Mouse (Mus musculus) midbrain, embryonic 15.5 days (tissue): ENCODE results near the gene Unc5c. TPM values are rescaled to one million over a fixed set of nuclear protein-coding genes. Genes with fewer than 3 reads are reported as not detected.

Experiments used
- ATAC-seq: fragments of 200-750 bp; cut with Nextera tagmentation; replicated peaks from 2 replicates; pipeline ENCODE4 v1.8.0; 2017; ENCODE audit warnings: moderate TSS enrichment
- H3K27ac ChIP-seq: fragments of 300-500 bp; sonication (generic); 2 replicates; pipeline ENCODE4 v1.5.1; 2015; ENCODE audit warnings: mild to moderate bottlenecking, inconsistent platforms
- H3K27me3 ChIP-seq: fragments of 300-500 bp; sonication (generic); replicated peaks from 2 replicates; pipeline ENCODE4 v1.6.1; 2015; ENCODE audit warnings: inconsistent platforms
- H3K36me3 ChIP-seq: fragments of 300-500 bp; sonication (generic); replicated peaks from 2 replicates; pipeline ENCODE4 v1.6.1; 2015; ENCODE audit warnings: inconsistent platforms
- H3K4me1 ChIP-seq: fragments of 300-500 bp; sonication (generic); 2 replicates; pipeline ENCODE4 v1.6.1; 2015; ENCODE audit warnings: inconsistent platforms
- H3K4me2 ChIP-seq: fragments of 300-500 bp; sonication (generic); 2 replicates; pipeline ENCODE4 v1.6.1; 2015; ENCODE audit warnings: inconsistent platforms, mild to moderate bottlenecking, moderate library complexity
- H3K4me3 ChIP-seq: fragments of 300-500 bp; sonication (generic); 2 replicates; pipeline ENCODE4 v1.5.1; 2015; ENCODE audit warnings: mild to moderate bottlenecking, inconsistent platforms
- H3K9ac ChIP-seq: fragments of 300-500 bp; sonication (generic); 2 replicates; pipeline ENCODE4 v1.6.1; 2015; ENCODE audit warnings: mild to moderate bottlenecking, inconsistent platforms
- H3K9me3 ChIP-seq: fragments of 300-500 bp; sonication (generic); 2 replicates; pipeline ENCODE4 v1.6.1; 2016; ENCODE audit warnings: inconsistent platforms
- WGBS: fragments of 180-500 bp; shearing (Covaris S2); methylation state at CpG from one replicate; pipeline ENCODE4 v1.1.7; 2015; ENCODE audit warnings: mixed read lengths; 5-methylcytosine and 5-hydroxymethylcytosine counted together
- polyA plus RNA-seq: library from polyadenylated mRNA; unstranded; fragments of >200 nt; fragmentation: Nextera tagmentation; extraction: Ambion mirVana; gene quantifications from 2 replicates; pipeline ENCODE4 v1.2.1, GENCODE M21; 2015

Unc5c gene
- polyA plus RNA-seq, 1 experiment from 2014 or later = 14.1 TPM

DNA sequence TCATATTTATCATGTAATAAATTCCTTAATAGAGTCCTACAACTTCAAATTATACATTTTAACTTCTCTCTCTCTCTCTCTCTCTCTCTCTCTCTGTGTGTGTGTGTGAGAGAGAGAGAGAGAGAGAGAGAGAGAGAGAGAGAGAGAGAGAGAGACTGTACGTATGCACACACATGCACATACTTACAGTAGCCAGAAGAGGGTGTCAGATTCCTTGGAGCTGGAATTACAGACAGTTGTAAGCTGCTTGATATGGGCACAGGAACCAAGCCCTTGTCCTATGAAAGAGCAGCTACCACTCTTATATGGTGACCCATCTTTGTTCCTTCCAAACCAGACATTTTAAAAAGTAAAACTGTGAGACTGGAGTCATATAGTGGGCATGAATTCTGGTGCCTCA is 118.2 kb downstream of the Unc5c start:
- WGBS = 100% methylated on average over 1 of the region's 1 CpGs
- Histone ChIP-seq H3K4me1 (peaks cover 10% of the 10 kb centered on the region), H3K9me3 (peaks cover 3% of the 10 kb centered on the region; the same call in 1 of the 2 replicates), H3K36me3 (no peaks in the 10 kb centered on the region), H3K9ac (no peak overlapping the region), H3K4me2 (no peak overlapping the region), H3K27ac (no peak overlapping the region), H3K27me3 (peaks cover 8% of the 10 kb centered on the region; the same call in 1 of the 2 replicates), H3K4me3 (no peak overlapping the region)
- no peak for ATAC-seq

DNA sequence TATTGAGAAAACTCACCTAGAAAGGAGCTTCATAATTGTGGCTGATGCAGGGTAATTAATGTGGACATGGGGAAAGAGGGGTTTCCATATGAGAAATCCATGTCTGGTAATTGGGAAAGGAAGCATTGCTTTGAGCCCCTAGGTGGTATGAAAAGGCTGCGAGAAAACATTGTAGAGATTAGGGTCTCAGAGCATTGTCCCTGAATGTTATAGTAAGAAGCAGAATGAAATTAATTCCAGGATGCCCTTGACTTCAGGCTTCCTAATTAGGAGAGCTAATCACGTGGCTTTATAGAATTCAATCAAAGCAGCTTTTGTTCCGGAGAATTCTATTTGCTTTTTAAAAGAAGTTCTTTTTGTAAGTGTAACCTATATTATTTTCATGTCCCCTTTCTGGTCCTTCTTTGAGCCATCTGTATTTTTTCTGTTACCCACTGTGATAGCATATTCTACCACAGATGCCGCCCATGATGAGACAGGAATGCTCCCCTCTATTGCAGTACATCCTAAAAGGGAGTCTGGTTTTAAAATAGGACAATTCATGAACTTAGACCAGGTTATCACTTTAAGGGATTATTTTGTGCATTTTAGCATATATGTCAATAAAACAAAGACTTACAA is 124.5 kb downstream of the Unc5c start:
- WGBS = 44% methylated on average over 4 of the region's 4 CpGs
- Histone ChIP-seq H3K27ac (no peak overlapping the region), H3K4me2 (no peak overlapping the region), H3K27me3 (peaks cover 4% of the 10 kb centered on the region; the same call in 1 of the 2 replicates), H3K36me3 (no peaks in the 10 kb centered on the region), H3K9ac (no peak overlapping the region), H3K4me3 (no peak overlapping the region), H3K9me3 (peaks cover 3% of the 10 kb centered on the region; the same call in 1 of the 2 replicates), H3K4me1 (peaks cover 17% of the 10 kb centered on the region)
- no peak for ATAC-seq

DNA sequence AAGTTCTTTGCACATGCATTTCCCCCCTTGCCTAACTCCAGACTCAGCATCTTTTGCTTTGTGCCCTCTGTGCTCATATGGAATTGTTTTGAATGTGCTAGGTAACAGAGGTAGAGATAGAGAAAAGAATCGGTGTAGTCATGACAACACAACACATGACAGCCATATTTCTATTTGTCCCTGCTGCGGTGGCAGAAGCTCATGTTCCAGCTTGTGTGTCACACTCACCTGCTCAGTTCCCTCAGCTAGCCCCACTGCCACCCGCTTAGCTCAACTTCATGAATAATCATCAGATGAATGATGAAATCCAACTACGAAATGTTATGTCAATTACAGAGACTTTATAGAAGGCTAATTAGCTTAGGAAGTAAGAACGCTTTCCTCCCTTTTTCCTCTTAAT is 128.2 kb downstream of the Unc5c start:
- Histone ChIP-seq H3K27ac (no peak overlapping the region), H3K4me3 (no peak overlapping the region), H3K4me1 (peaks cover 12% of the 10 kb centered on the region), H3K4me2 (no peak overlapping the region), H3K36me3 (no peaks in the 10 kb centered on the region), H3K9me3 (no peaks in the 10 kb centered on the region), H3K27me3 (no peaks in the 10 kb centered on the region), H3K9ac (no peak overlapping the region)
- 68% methylated on average over 5 of the region's 5 CpGs for WGBS
- 0 out of 2 replicates have a peak, but pooled peaks have one; percentile 68 for ATAC-seq

DNA sequence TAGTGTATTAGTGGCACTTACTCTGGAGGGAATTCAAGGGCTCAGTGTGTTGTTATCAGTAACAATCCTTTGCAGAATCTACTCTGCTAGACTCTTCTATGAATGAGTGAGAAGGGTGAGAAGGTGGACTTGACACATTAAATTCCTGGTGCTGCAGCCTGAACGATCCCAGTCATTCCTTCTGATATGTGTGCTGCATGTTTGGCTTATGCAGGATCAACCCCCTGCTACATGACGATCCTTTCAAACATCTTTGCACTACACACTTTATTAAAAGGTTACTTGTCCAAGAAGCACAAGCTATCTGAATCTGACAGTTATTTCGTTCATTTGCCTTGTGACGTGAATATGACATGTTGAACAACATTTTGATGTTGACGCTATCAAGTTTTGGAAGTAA is 129.1 kb downstream of the Unc5c start:
- Histone ChIP-seq H3K36me3 (no peaks in the 10 kb centered on the region), H3K27me3 (no peaks in the 10 kb centered on the region), H3K27ac (no peak overlapping the region), H3K9ac (no peak overlapping the region), H3K4me2 (no peak overlapping the region), H3K4me3 (no peak overlapping the region), H3K9me3 (no peaks in the 10 kb centered on the region), H3K4me1 (peaks cover 8% of the 10 kb centered on the region)
- 80% methylated on average over 5 of the region's 5 CpGs for WGBS
- ATAC-seq = no peak

DNA sequence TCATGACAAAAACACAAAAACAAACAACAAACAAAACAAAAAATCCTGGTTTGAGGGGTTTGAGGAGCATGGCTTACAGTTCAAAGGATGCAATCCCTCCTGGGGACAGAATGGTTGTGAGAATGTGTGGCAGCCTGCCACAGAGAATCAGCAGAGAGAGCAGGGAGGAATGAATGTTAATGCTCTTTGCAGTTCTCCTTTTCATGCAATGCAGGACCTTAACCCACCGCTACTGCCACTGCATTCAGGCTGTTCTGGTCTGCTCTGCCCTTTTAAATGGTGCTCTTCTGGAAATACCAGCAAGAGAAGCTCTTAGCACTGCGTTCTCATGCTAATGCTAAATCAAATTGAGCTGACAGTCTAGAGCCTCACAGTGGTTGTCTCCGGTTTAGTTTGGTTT is 130.1 kb downstream of the Unc5c start:
- Histone ChIP-seq H3K27me3 (no peaks in the 10 kb centered on the region), H3K27ac (no peak overlapping the region), H3K36me3 (no peaks in the 10 kb centered on the region), H3K4me3 (no peak overlapping the region), H3K4me1 (peaks cover 4% of the 10 kb centered on the region; the same call in 1 of the 2 replicates), H3K4me2 (no peak overlapping the region), H3K9ac (no peak overlapping the region), H3K9me3 (no peaks in the 10 kb centered on the region)
- 22% methylated on average over 3 of the region's 3 CpGs for WGBS
- ATAC-seq = no peak

DNA sequence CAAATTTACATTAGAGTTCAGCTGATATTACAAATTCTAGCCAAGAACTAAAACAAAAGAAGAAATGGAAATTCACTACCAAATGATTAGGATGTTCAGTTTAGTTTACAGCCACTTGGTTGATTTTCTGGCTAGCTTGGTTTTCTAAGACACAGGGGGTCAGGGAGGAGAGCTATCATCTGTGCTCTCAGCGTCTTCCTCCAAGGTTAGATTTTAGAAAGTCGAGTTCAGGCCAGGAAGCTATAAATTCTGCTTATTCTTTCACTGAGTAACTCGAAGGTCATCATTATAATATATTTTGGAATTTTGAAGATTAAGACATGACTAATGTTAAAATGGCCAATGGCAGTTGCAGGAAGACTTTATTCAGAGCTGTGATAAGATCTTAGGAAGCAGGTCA is 131.4 kb downstream of the Unc5c start:
- Histone ChIP-seq H3K36me3 (no peaks in the 10 kb centered on the region), H3K4me2 (no peak overlapping the region), H3K4me3 (no peak overlapping the region), H3K9ac (no peak overlapping the region), H3K27me3 (no peaks in the 10 kb centered on the region), H3K9me3 (no peaks in the 10 kb centered on the region), H3K4me1 (peaks cover 17% of the 10 kb centered on the region), H3K27ac (no peak overlapping the region)
- ATAC-seq = no peak
- WGBS = 75% methylated on average over 3 of the region's 3 CpGs

DNA sequence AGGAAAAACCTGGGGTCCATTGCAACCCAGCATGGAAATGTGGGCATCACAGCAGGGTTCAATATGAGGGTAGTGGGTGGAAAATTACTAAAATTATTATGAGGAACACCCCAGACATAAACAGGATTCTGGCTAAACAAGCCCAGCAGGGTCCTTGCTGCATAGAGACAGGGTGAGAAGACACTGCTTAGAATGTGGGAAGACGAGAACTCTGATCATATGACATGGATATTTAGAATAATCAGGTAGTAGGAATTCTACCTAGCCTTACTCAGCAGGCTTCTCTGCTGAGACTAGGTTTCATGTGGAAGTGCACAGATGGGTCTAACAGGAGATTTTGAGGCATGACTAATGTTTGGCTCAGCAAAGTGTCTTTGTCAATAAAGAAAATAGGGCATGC is 131.9 kb downstream of the Unc5c start:
- 78% methylated on average over 1 of the region's 1 CpGs for WGBS
- H3K36me3 ChIP-seq = no peaks in the 10 kb centered on the region
- no peaks in the 10 kb centered on the region for H3K9me3 ChIP-seq
- no peak overlapping the region for H3K27ac ChIP-seq
- peaks cover 18% of the 10 kb centered on the region for H3K4me1 ChIP-seq
- H3K27me3 ChIP-seq = no peaks in the 10 kb centered on the region
- no peak overlapping the region for H3K4me2 ChIP-seq
- H3K9ac ChIP-seq = no peak overlapping the region
- ATAC-seq = no peak
- H3K4me3 ChIP-seq = no peak overlapping the region

DNA sequence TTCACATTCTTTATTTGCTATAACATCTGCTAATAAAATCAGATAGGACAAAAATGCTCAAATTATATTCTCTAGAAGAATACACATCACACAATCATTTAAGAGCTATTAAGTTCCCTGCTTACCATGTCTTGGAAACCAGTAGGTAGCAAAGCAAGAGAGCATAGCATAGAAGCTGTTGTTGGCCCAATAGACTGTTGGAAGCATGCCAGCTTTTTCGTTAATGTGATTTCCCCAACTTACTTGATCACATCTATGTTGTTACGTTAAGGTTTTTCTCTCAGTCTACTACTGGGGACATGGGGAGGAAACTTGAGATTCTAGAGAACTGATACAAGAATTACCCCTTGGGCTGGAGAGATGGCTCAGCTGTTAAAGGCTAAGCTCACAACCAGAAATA is 133.0 kb downstream of the Unc5c start:
- no peak for ATAC-seq
- Histone ChIP-seq H3K27ac (no peak overlapping the region), H3K4me1 (peaks cover 18% of the 10 kb centered on the region), H3K9ac (no peak overlapping the region), H3K4me3 (no peak overlapping the region), H3K9me3 (no peaks in the 10 kb centered on the region), H3K4me2 (no peak overlapping the region), H3K36me3 (no peaks in the 10 kb centered on the region), H3K27me3 (no peaks in the 10 kb centered on the region)
- 87% methylated on average over 2 of the region's 2 CpGs for WGBS

DNA sequence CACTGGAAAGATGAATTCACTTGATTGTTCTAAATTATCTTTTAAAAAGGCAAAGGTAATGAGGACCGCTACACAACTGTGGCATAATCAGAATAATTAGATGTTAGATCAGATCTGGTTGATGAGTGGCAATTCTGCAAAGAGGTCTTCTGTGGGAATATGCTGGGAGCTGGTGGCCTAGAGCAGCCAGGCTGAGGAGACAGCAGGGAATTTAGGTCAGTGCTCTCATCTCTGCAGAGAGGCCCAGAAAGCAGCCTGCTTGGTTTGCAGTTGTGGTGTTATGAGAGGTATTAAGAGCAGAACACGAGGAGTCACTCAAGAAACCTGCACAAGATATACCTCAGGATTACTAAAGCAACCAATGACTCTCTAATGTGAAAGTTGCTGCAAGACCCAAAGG is 133.9 kb downstream of the Unc5c start:
- H3K4me1 ChIP-seq = peaks cover 13% of the 10 kb centered on the region
- no peak for ATAC-seq
- no peak overlapping the region for H3K4me2 ChIP-seq
- H3K36me3 ChIP-seq = no peaks in the 10 kb centered on the region
- H3K4me3 ChIP-seq = no peak overlapping the region
- WGBS = 86% methylated on average over 2 of the region's 2 CpGs
- H3K9me3 ChIP-seq = no peaks in the 10 kb centered on the region
- no peak overlapping the region for H3K9ac ChIP-seq
- H3K27me3 ChIP-seq = no peaks in the 10 kb centered on the region
- no peak overlapping the region for H3K27ac ChIP-seq

DNA sequence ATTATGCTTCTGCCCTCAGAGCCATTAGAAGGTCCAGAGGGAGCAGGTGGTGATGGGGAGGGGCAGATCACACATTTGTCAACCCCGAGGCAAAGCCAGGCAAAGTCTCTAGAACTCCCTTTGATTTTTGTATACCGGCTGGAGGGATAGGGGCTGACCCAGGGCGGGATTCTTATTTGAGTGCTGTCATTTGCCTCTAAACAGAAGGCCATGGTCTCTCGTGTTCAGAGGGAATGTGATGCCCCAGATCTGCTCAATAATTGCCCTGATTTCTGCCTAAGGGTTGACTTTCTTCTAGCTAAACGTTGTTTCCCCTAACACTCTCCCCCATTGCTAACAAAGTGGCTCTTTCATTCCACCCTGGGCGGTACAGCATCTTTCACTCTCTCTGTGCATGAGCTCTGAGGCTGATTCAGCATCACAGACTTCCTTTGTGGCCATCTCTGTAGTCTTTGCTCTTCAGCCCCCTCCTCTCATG is 136.1 kb downstream of the Unc5c start:
- 16% methylated on average over 6 of the region's 6 CpGs for WGBS
- Histone ChIP-seq H3K4me2 (no peak overlapping the region), H3K27me3 (no peaks in the 10 kb centered on the region), H3K27ac (peak overlapping the region; percentile 48; the same call in 1 of the 2 replicates), H3K36me3 (no peaks in the 10 kb centered on the region), H3K4me3 (no peak overlapping the region), H3K9me3 (no peaks in the 10 kb centered on the region), H3K4me1 (peaks cover 13% of the 10 kb centered on the region), H3K9ac (no peak overlapping the region)
- peak; percentile 85 for ATAC-seq

DNA sequence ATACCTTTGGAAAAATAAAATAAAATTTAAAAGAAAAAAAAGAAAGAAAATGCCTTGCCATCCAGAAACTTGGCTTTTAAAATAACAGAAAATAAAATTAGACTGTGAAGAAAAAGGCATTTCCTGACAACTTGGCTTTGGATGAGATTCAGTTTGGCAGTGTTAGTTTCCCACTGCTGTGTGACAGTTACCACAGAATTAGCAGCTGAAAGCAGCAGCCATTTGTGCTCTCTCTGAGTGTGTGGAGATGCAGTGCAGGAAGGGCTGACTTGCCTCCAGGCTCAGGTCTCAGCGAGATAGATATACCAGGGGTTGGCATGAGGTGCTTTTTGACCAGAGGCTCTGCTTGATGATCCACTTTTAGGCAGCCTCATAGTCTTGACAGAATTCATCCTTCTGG is 151.7 kb downstream of the Unc5c start:
- no peak for ATAC-seq
- H3K4me1 ChIP-seq = no peaks in the 10 kb centered on the region
- H3K4me3 ChIP-seq = no peak overlapping the region
- H3K36me3 ChIP-seq = no peaks in the 10 kb centered on the region
- H3K27ac ChIP-seq = no peak overlapping the region
- H3K27me3 ChIP-seq = no peaks in the 10 kb centered on the region
- no peak overlapping the region for H3K9ac ChIP-seq
- 68% methylated on average over 1 of the region's 1 CpGs for WGBS
- no peaks in the 10 kb centered on the region for H3K9me3 ChIP-seq
- no peak overlapping the region for H3K4me2 ChIP-seq

DNA sequence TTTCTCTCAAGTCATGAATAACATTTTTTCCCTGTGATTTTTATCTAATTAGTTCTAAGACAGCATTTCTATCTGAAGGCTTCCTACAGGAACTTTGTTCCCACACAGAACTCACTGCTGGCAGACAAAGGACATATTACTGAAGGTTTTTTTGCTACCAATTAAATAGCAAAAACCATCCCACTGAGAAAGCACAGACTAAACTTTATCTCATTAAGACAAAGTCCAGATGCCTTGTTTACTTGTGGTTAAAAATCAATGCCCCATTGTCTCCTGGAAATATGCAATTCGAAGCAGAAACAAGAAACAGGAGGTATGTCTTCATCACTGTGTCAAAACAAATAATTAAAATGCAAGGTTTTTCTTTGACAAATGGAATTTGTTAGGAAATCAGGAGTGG is 153.7 kb downstream of the Unc5c start:
- Histone ChIP-seq H3K9ac (no peak overlapping the region), H3K9me3 (no peaks in the 10 kb centered on the region), H3K27ac (no peak overlapping the region), H3K4me1 (no peaks in the 10 kb centered on the region), H3K27me3 (no peaks in the 10 kb centered on the region), H3K36me3 (no peaks in the 10 kb centered on the region), H3K4me3 (no peak overlapping the region), H3K4me2 (no peak overlapping the region)
- 70% methylated on average over 1 of the region's 1 CpGs for WGBS
- ATAC-seq = no peak

DNA sequence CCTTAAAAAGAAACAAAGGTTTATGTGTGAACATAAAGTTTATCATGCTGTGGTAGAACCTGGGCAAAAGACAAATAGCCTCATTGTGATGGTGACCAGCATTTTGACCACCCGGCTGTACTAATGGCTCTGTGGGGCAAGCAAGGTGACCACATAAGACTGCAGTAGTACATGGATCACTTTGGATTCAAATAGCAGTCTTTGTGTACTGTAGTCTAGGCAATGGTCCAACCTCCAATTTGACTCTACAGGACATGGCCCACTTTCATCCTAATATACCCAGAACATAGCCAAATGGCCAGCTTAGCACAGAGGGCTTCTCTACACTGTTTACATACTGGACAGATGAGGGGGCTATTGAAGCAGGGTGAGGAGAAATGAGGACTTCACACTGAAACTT is 156.5 kb downstream of the Unc5c start:
- no peak for ATAC-seq
- H3K4me3 ChIP-seq = no peak overlapping the region
- no peaks in the 10 kb centered on the region for H3K9me3 ChIP-seq
- H3K4me2 ChIP-seq = no peak overlapping the region
- H3K36me3 ChIP-seq = no peaks in the 10 kb centered on the region
- H3K27me3 ChIP-seq = no peaks in the 10 kb centered on the region
- H3K27ac ChIP-seq = no peak overlapping the region
- WGBS = 89% methylated on average over 1 of the region's 1 CpGs
- H3K9ac ChIP-seq = no peak overlapping the region
- no peaks in the 10 kb centered on the region for H3K4me1 ChIP-seq
